Mouse (Mus musculus) kidney, adult 2 months (tissue): ENCODE results near the gene Jmjd8.

Experiments used
- CTCF ChIP-seq: fragments of 200-500 bp; conservative IDR thresholded peaks from 2 replicates; pipeline ENCODE4 v1.5.1; 2011; ENCODE audit warnings: low read depth, mild to moderate bottlenecking, control low read depth, low read length, moderate library complexity, mixed read lengths; ENCODE audit not compliant: insufficient read depth, insufficient read length
- POLR2A ChIP-seq: fragments of 200-500 bp; IDR thresholded peaks from one replicate; pipeline ENCODE4 v1.6.1; 2011; ENCODE audit warnings: low read depth, low read length, control low read depth

DNA sequence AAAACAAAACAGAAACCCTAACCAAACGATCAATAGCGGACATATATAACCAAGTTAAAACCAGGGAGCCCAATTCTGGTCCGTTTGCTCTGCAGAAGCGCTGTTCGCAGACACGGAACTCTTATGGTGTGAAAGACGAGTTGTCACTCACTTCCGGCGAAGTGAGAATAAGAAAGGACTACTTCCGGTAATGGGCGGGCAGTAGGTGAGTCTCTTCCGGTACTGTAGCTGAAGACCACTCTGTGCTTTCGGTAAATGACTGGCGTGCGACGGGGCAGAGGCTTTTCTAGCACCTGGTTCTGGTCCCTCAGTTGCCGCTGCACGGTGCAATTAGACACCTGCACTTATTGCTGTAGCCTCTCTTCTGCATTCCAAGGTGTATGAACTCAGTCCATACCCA is 5.2 kb upstream of the Jmjd8 start, which contains the start of gene Wdr24:
- TF ChIP-seq POLR2A (peak; percentile 18), CTCF (no peak)
